Mouse (Mus musculus) MEL (cell line): ENCODE results near the gene Mt2. TPM values are rescaled to one million over a fixed set of nuclear protein-coding genes. Genes with fewer than 3 reads are reported as not detected.
A peak's percentile ranks its signal among the peaks of the same experiment; 100 is the strongest.

ENCODE experiments used
- DNase-seq: peaks from one replicate; pipeline ENCODE4 v3.0.0; 2011; ENCODE audit warnings: low read depth, low spot score
- H3K27ac ChIP-seq: 2 replicates; pipeline ENCODE4 v1.5.1; 2012; ENCODE audit warnings: low read depth, mild to moderate bottlenecking, control low read depth, low read length, moderate library complexity; ENCODE audit not compliant: control insufficient read depth
- H3K27me3 ChIP-seq, 2 experiments: fragments of 150-350 bp in 1 of 2; sonication (generic) in 1 of 2; 2 replicates each; pipeline ENCODE4 v1.6.1; 2012; ENCODE audit warnings: low read length in 2 of 2, mild to moderate bottlenecking in 2 of 2, improper control_type of control experiment in 1 of 2, moderate library complexity in 1 of 2; ENCODE audit not compliant: insufficient read depth in 2 of 2, control insufficient read depth in 1 of 2
- H3K36me3 ChIP-seq, 2 experiments: 2 replicates each; pipeline ENCODE4 v1.6.1; 2012 to 2014; ENCODE audit warnings: low read length in 2 of 2, improper control_type of control experiment in 1 of 2, inconsistent platforms in 1 of 2, mild to moderate bottlenecking in 1 of 2; ENCODE audit not compliant: insufficient read depth in 2 of 2, control insufficient read depth in 1 of 2
- H3K4me1 ChIP-seq, 2 experiments: fragments of 150-350 bp in 1 of 2; sonication (generic) in 1 of 2; 2 replicates each; pipeline ENCODE4 v1.6.1; 2012; ENCODE audit warnings: low read length in 2 of 2, improper control_type of control experiment in 1 of 2, mild to moderate bottlenecking in 1 of 2; ENCODE audit not compliant: insufficient read depth in 2 of 2, control insufficient read depth in 1 of 2
- H3K4me3 ChIP-seq, 2 experiments: fragments of 150-350 bp in 1 of 2; sonication (generic) in 1 of 2; 2 replicates each; pipeline ENCODE4 v1.5.1; 2012; ENCODE audit warnings: low read depth in 2 of 2, low read length in 2 of 2, mild to moderate bottlenecking in 2 of 2, moderate library complexity in 2 of 2, control low read depth in 1 of 2, improper control_type of control experiment in 1 of 2; ENCODE audit not compliant: control insufficient read depth in 1 of 2, insufficient read depth in 1 of 2
- H3K79me2 ChIP-seq: 2 replicates; pipeline ENCODE4 v1.6.1; 2012; ENCODE audit warnings: mild to moderate bottlenecking, low read length, moderate library complexity; ENCODE audit not compliant: control insufficient read depth, poor library complexity, insufficient read depth
- H3K9ac ChIP-seq: 2 replicates; pipeline ENCODE4 v1.6.1; 2012; ENCODE audit warnings: low read depth, mild to moderate bottlenecking, control low read depth, low read length, moderate library complexity; ENCODE audit not compliant: control insufficient read depth, poor library complexity, severe bottlenecking
- H3K9me3 ChIP-seq: fragments of 150-350 bp; sonication (generic); replicated peaks from 2 replicates; pipeline ENCODE4 v1.6.1; 2012; ENCODE audit warnings: mild to moderate bottlenecking, low read length, improper control_type of control experiment, moderate library complexity; ENCODE audit not compliant: insufficient read depth
- CHD1 ChIP-seq: IDR thresholded peaks from 2 replicates; pipeline ENCODE4 v1.6.1; 2012; ENCODE audit warnings: low read depth, mild to moderate bottlenecking, inconsistent platforms, low read length, improper control_type of control experiment
- CTCF ChIP-seq, 3 experiments: IDR thresholded peaks in 2 of 3; conservative IDR thresholded peaks in 1 of 3; 2 replicates each; pipeline ENCODE4 v1.5.1; 2011 to 2012; ENCODE audit warnings: low read length in 3 of 3, low read depth in 2 of 3, mild to moderate bottlenecking in 2 of 3, improper control_type of control experiment in 1 of 3, inconsistent platforms in 1 of 3, mixed read lengths in 1 of 3, moderate library complexity in 1 of 3; ENCODE audit not compliant: control insufficient read depth in 1 of 3, insufficient read depth in 1 of 3, poor library complexity in 1 of 3, severe bottlenecking in 1 of 3
- ELF1 ChIP-seq: IDR thresholded peaks from 2 replicates; pipeline ENCODE4 v1.6.1; 2014; ENCODE audit warnings: low read depth, mild to moderate bottlenecking, inconsistent platforms, low read length, improper control_type of control experiment, moderate library complexity
- EP300 ChIP-seq, 2 experiments: IDR thresholded peaks; 2 replicates each; pipeline ENCODE4 v1.6.1; 2011; ENCODE audit warnings: improper control_type of control experiment in 2 of 2, low read length in 2 of 2, low read depth in 1 of 2, mild to moderate bottlenecking in 1 of 2
- ETS1 ChIP-seq: IDR thresholded peaks from 2 replicates; pipeline ENCODE4 v1.6.1; 2012; ENCODE audit warnings: low read depth, mild to moderate bottlenecking, inconsistent platforms, low read length, improper control_type of control experiment, moderate library complexity
- JUND ChIP-seq: IDR thresholded peaks from 2 replicates; pipeline ENCODE4 v1.6.1; 2011; ENCODE audit warnings: low read depth, mild to moderate bottlenecking, improper control_type of control experiment, low read length
- KAT2A ChIP-seq: conservative IDR thresholded peaks from 2 replicates; pipeline ENCODE4 v1.6.1; 2012; ENCODE audit warnings: low read depth, low read length, improper control_type of control experiment, inconsistent platforms
- MAZ ChIP-seq: IDR thresholded peaks from 2 replicates; pipeline ENCODE4 v1.6.1; 2012; ENCODE audit warnings: low read depth, mild to moderate bottlenecking, inconsistent platforms, low read length, improper control_type of control experiment
- MEF2A ChIP-seq: IDR thresholded peaks from 2 replicates; pipeline ENCODE4 v1.6.1; 2014; ENCODE audit warnings: low read depth, mild to moderate bottlenecking, inconsistent platforms, low read length, improper control_type of control experiment; ENCODE audit not compliant: poor library complexity, insufficient replicate concordance, severe bottlenecking; ENCODE audit errors: extremely low read depth
- MXI1 ChIP-seq: IDR thresholded peaks from 2 replicates; pipeline ENCODE4 v1.6.1; 2011; ENCODE audit warnings: mild to moderate bottlenecking, low read depth, low read length, improper control_type of control experiment
- NRF1 ChIP-seq: IDR thresholded peaks from 2 replicates; pipeline ENCODE4 v1.6.1; 2014; ENCODE audit warnings: low read depth, mild to moderate bottlenecking, inconsistent platforms, low read length, improper control_type of control experiment, moderate library complexity; ENCODE audit not compliant: poor library complexity, insufficient read depth, severe bottlenecking
- POLR2A ChIP-seq, 2 experiments: IDR thresholded peaks; 2 replicates each; pipeline ENCODE4 v1.6.1; 2011 to 2012; ENCODE audit warnings: low read length in 2 of 2, mild to moderate bottlenecking in 2 of 2, control low read depth in 1 of 2, improper control_type of control experiment in 1 of 2, low read depth in 1 of 2, moderate library complexity in 1 of 2; ENCODE audit not compliant: control insufficient read depth in 1 of 2, insufficient read depth in 1 of 2, poor library complexity in 1 of 2
- POLR2AphosphoS2 ChIP-seq: IDR thresholded peaks from 2 replicates; pipeline ENCODE4 v1.6.1; 2011; ENCODE audit warnings: low read length, improper control_type of control experiment
- POLR2AphosphoS5 ChIP-seq: IDR thresholded peaks from 2 replicates; pipeline ENCODE4 v1.6.1; 2012; ENCODE audit warnings: low read depth, borderline replicate concordance, mild to moderate bottlenecking, inconsistent platforms, low read length, moderate library complexity, mixed read lengths
- RCOR1 ChIP-seq: IDR thresholded peaks from 2 replicates; pipeline ENCODE4 v1.6.1; 2012; ENCODE audit warnings: low read depth, mild to moderate bottlenecking, inconsistent platforms, low read length, improper control_type of control experiment
- SIN3A ChIP-seq: IDR thresholded peaks from 2 replicates; pipeline ENCODE4 v1.6.1; 2012; ENCODE audit warnings: low read length, improper control_type of control experiment, inconsistent platforms
- SMC3 ChIP-seq: IDR thresholded peaks from 2 replicates; pipeline ENCODE4 v1.6.1; 2011; ENCODE audit warnings: low read depth, low read length, improper control_type of control experiment
- USF2 ChIP-seq, 2 experiments: IDR thresholded peaks; 2 replicates each; pipeline ENCODE4 v1.6.1; 2011 to 2012; ENCODE audit warnings: improper control_type of control experiment in 2 of 2, low read length in 2 of 2, borderline replicate concordance in 1 of 2, inconsistent platforms in 1 of 2, low read depth in 1 of 2, mild to moderate bottlenecking in 1 of 2; ENCODE audit not compliant: insufficient read depth in 1 of 2
- ZKSCAN1 ChIP-seq: IDR thresholded peaks from 2 replicates; pipeline ENCODE4 v1.6.1; 2012; ENCODE audit warnings: low read depth, mild to moderate bottlenecking, inconsistent platforms, low read length, improper control_type of control experiment, moderate library complexity
- ZMIZ1 ChIP-seq: IDR thresholded peaks from 2 replicates; pipeline ENCODE4 v1.6.1; 2012; ENCODE audit warnings: low read depth, mild to moderate bottlenecking, inconsistent platforms, low read length, improper control_type of control experiment, moderate library complexity
- polyA plus RNA-seq, 2 experiments: library from polyadenylated mRNA; stranded (reverse) in 1 of 2; unstranded in 1 of 2; fragments of >175 nt in 1 of 2; fragments of >200 nt in 1 of 2; gene quantifications; 2 replicates each; pipeline versions ENCODE4 v1.2.1 to v1.2.4; 2012; ENCODE audit warnings: low replicate concordance in 2 of 2, low read depth in 1 of 2; ENCODE audit not compliant: insufficient read length in 2 of 2, insufficient read depth in 1 of 2, missing spikeins in 1 of 2
- total RNA-seq: library from RNA; depleted of rRNA; stranded (reverse); fragments of 300-350 nt; gene quantifications from 2 replicates; pipeline ENCODE4 v1.2.3, GENCODE M21; 2012

Gene Mt2
- total and polyA plus RNA-seq, 3 experiments, result 469 to 2,013 TPM; not detected in 1

DNA sequence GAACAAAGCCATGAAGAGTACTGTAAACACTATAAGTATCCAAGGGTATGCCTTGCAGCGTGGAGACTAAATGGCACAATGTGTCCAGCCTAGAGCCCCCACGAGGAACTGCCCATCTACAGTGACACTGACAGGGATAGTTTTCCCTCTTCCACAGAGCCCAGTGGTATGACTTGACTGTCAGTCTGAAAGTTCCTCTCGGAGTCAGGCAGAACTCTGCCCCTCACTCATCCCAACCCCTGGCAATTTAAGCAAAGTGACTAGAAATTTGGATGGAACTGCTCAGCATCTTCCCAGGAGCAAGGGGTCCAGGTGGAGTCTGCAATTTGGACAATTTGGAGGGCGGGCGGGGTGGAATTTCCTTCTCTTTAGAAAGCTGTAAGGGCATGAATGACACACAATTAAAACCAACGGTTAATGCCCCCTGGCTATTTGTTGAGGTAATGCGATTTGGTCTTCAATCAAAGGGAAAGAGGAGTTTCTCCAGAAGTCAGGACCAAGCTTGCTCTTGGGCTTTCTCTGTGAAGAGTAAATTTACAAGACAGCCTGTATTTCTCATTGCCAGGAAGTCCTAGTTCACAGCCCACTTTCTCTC lies 2.3 kb downstream of the Mt2 start:
- Histone ChIP-seq H3K9me3 (no peaks in the 10 kb centered on the region), H3K4me3 (peak overlapping the region in 1 of 2 experiments; percentile 74; a peak in 2 of 4 replicates), H3K4me1 (peaks cover 11 to 35% of the 10 kb centered on the region in 2 experiments), H3K36me3 (peaks cover 0 to 26% of the 10 kb centered on the region in 2 experiments; a peak in 2 of 4 replicates), H3K27ac (peak overlapping the region; percentile 14; the same call in 1 of the 2 replicates), H3K27me3 (no peaks in the 10 kb centered on the region), H3K9ac (peak overlapping the region; percentile 78)
- peak; percentile 80 for DNase-seq
- TF ChIP-seq MXI1, result peak; percentile 39
- no peak for TF ChIP-seq USF2 (IDR thresholded peaks at IDR 0.05; ENCODE audit: borderline replicate concordance in 1 of 2, insufficient read depth in 1 of 2, low read depth in 1 of 2, low read length in 2 of 2)
- no peak for TF ChIP-seq MEF2A
- no peak for TF ChIP-seq NRF1
- TF ChIP-seq POLR2AphosphoS5, result no peak
- no peak for TF ChIP-seq POLR2AphosphoS2
- peak in 1 of 3 experiments; percentile 54; a peak in 3 of 6 replicates for TF ChIP-seq CTCF (IDR thresholded peaks at IDR 0.05 in 2 of 3, conservative IDR thresholded peaks at IDR 0.05 in 1 of 3; ENCODE audit: control insufficient read depth in 1 of 3, insufficient read depth in 1 of 3, low read depth in 2 of 3, low read length in 3 of 3, poor library complexity in 1 of 3, severe bottlenecking in 1 of 3)
- no peak for TF ChIP-seq ZMIZ1
- TF ChIP-seq SMC3, result peak; percentile 38; the same call in 1 of the 2 replicates
- peak in 1 of 2 experiments; percentile 31; a peak in 1 of 4 replicates for TF ChIP-seq POLR2A (IDR thresholded peaks at IDR 0.05; ENCODE audit: control insufficient read depth in 1 of 2, insufficient read depth in 1 of 2, low read depth in 1 of 2, low read length in 2 of 2, poor library complexity in 1 of 2)
- TF ChIP-seq, all 39 proteins: peak for 4
- H3K79me2 ChIP-seq, result peaks cover 28% of the 10 kb centered on the region

DNA sequence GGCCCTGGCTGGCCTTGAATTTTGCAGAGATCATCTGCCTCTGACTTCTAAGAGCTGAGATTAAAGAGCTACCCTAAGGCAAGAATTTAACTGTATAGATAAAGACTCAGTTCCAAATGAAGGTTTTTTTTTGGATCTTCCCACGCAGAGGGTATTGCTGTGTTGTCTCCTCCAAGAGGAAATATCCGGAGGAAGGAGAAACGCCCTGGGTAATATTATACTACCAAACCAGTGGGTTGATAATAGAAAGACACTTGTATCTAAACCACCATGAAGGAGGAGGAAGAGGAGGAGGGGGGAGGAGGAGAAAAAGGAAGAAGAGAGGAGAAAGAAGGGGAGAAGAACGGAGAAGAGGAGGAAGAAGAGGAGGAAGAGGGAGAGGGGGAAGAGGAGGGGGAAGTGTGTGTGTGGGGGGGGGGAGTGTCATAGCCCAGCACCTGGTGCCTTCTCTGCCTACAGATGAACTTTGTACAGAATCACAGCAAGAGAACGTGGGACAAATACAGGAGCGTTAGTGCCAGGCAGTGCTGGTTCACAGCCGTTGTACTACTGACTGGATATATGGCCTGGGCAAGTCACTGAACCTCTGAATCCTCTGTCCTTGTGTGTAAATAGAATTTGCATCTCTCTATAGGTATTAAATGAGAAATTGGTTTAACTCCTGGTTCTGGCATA lies 5.4 kb downstream of the Mt2 start:
- Histone ChIP-seq H3K9me3 (no peaks in the 10 kb centered on the region), H3K9ac (peak overlapping the region; percentile 57), H3K27ac (peak overlapping the region; percentile 93), H3K79me2 (peaks cover 28% of the 10 kb centered on the region), H3K4me3 (peak overlapping the region; percentile 21 to 39), H3K36me3 (peaks cover 0 to 13% of the 10 kb centered on the region in 2 experiments; a peak in 2 of 4 replicates)
- DNase-seq, result peak; percentile 76
- TF ChIP-seq RCOR1 (peak; percentile 71), ELF1 (0 out of 2 replicates have a peak, but pooled peaks have one; percentile 16), SIN3A (peak; percentile 58), KAT2A (no peak), ZKSCAN1 (no peak), CHD1 (peak; percentile 39; the same call in 1 of the 2 replicates), MXI1 (peak; percentile 33), MAZ (0 out of 2 replicates have a peak, but pooled peaks have one; percentile 71), EP300 (IDR thresholded peaks at IDR 0.05; ENCODE audit: low read depth in 1 of 2, low read length in 2 of 2) (peak; percentile 21 to 66; a peak in 3 of 4 replicates), JUND (no peak), ETS1 (peak; percentile 27; the same call in 1 of the 2 replicates)
- TF ChIP-seq, all 39 proteins: peak for 8
- Histone ChIP-seq H3K4me1 (peaks cover 2 to 16% of the 10 kb centered on the region in 2 experiments; a peak in 2 of 4 replicates), H3K27me3 (no peaks in the 10 kb centered on the region)
